Mouse (Mus musculus) CH12.LX (cell line): ENCODE measurements at regions not wholly inside any gene's neighbourhood (a gene's known extent, or its start where the extent isn't known, plus 50 kb on each side); places are given as distances from the start of the nearest gene placed in this dataset.

Experiments used
- DNase-seq: peaks from one replicate; pipeline ENCODE4 v3.0.0-alpha.2; 2013; ENCODE audit errors: extremely low read depth
- H3K27ac ChIP-seq: 2 replicates; pipeline ENCODE4 v1.5.1; 2012; ENCODE audit warnings: low read depth, mild to moderate bottlenecking, control low read depth, moderate library complexity; ENCODE audit not compliant: insufficient read depth
- H3K27me3 ChIP-seq: replicated peaks from 2 replicates; pipeline ENCODE3; 2012; ENCODE audit warnings: inconsistent platforms
- H3K36me3 ChIP-seq, 2 experiments: replicated peaks in 1 of 2; 2 replicates each; pipeline versions ENCODE3 to v1.6.1; 2012; ENCODE audit warnings: inconsistent platforms in 1 of 2, low read length in 1 of 2, mild to moderate bottlenecking in 1 of 2, mixed read lengths in 1 of 2, moderate library complexity in 1 of 2; ENCODE audit not compliant: control insufficient read depth in 1 of 2, insufficient read depth in 1 of 2
- H3K4me1 ChIP-seq, 2 experiments: 2 replicates each; pipeline ENCODE4 v1.6.1; 2012; ENCODE audit warnings: inconsistent platforms in 1 of 2, moderate library complexity in 1 of 2; ENCODE audit not compliant: insufficient read depth in 2 of 2, control insufficient read depth in 1 of 2
- H3K4me2 ChIP-seq: 2 replicates; pipeline ENCODE4 v1.6.1; 2012; ENCODE audit warnings: low read depth, mild to moderate bottlenecking, control low read depth; ENCODE audit not compliant: poor library complexity, insufficient read depth, severe bottlenecking
- H3K4me3 ChIP-seq, 3 experiments: fragments of 150-350 bp in 1 of 3; sonication (generic) in 1 of 3; replicated peaks in 1 of 3; 2 replicates each; pipeline versions ENCODE3 to v1.5.1; 2011 to 2012; ENCODE audit warnings: low read depth in 2 of 3, low read length in 2 of 3, mild to moderate bottlenecking in 2 of 3, moderate library complexity in 2 of 3, control low read depth in 1 of 3, improper control_type of control experiment in 1 of 3, inconsistent platforms in 1 of 3, mixed read lengths in 1 of 3; ENCODE audit not compliant: poor library complexity in 1 of 3
- H3K79me2 ChIP-seq: replicated peaks from 2 replicates; pipeline ENCODE4 v1.6.1; 2012; ENCODE audit warnings: mild to moderate bottlenecking, moderate library complexity; ENCODE audit not compliant: control insufficient read depth, poor library complexity, insufficient read depth, severe bottlenecking; ENCODE audit errors: extremely low read depth
- H3K9ac ChIP-seq: 2 replicates; pipeline ENCODE4 v1.6.1; 2012; ENCODE audit warnings: low read depth, mild to moderate bottlenecking, control low read depth, moderate library complexity; ENCODE audit not compliant: insufficient read depth
- H3K9me3 ChIP-seq: replicated peaks from 2 replicates; pipeline ENCODE3; 2012; ENCODE audit warnings: low read length, inconsistent platforms, mixed read lengths
- CHD1 ChIP-seq: IDR thresholded peaks from 2 replicates; pipeline ENCODE4 v1.6.1; 2012; ENCODE audit warnings: low read depth, low read length, improper control_type of control experiment, inconsistent platforms
- CHD2 ChIP-seq: IDR thresholded peaks from 2 replicates; pipeline ENCODE4 v1.6.1; 2011; ENCODE audit warnings: low read length, improper control_type of control experiment
- CTCF ChIP-seq, 2 experiments: IDR thresholded peaks in 1 of 2; conservative IDR thresholded peaks in 1 of 2; 2 replicates each; pipeline ENCODE4 v1.5.1; 2011 to 2012; ENCODE audit warnings: low read depth in 2 of 2, low read length in 2 of 2, improper control_type of control experiment in 1 of 2, inconsistent platforms in 1 of 2, mild to moderate bottlenecking in 1 of 2, moderate library complexity in 1 of 2
- E2F4 ChIP-seq: IDR thresholded peaks from 2 replicates; pipeline ENCODE4 v1.6.1; 2011; ENCODE audit warnings: low read depth, low read length, improper control_type of control experiment; ENCODE audit not compliant: insufficient replicate concordance
- EP300 ChIP-seq: IDR thresholded peaks from 2 replicates; pipeline ENCODE4 v1.6.1; 2011; ENCODE audit warnings: low read length, improper control_type of control experiment
- HCFC1 ChIP-seq: IDR thresholded peaks from 2 replicates; pipeline ENCODE4 v1.6.1; 2012; ENCODE audit warnings: low read depth, mild to moderate bottlenecking, inconsistent platforms, low read length, improper control_type of control experiment
- IRF4 ChIP-seq: IDR thresholded peaks from 2 replicates; pipeline ENCODE4 v1.6.1; 2014; ENCODE audit warnings: low read depth, mild to moderate bottlenecking, inconsistent platforms, low read length, improper control_type of control experiment
- JUN ChIP-seq: IDR thresholded peaks from 2 replicates; pipeline ENCODE4 v1.6.1; 2011; ENCODE audit warnings: low read depth, mild to moderate bottlenecking, low read length, improper control_type of control experiment, moderate library complexity; ENCODE audit not compliant: insufficient read depth
- JUND ChIP-seq: conservative IDR thresholded peaks from 2 replicates; pipeline ENCODE4 v1.6.1; 2011; ENCODE audit warnings: low read depth, low read length, improper control_type of control experiment
- KAT2A ChIP-seq: IDR thresholded peaks from 2 replicates; pipeline ENCODE4 v1.6.1; 2012; ENCODE audit warnings: low read length, improper control_type of control experiment, inconsistent platforms; ENCODE audit not compliant: insufficient replicate concordance
- MAFK ChIP-seq: IDR thresholded peaks from 2 replicates; pipeline ENCODE4 v1.6.1; 2011; ENCODE audit warnings: low read length, improper control_type of control experiment; ENCODE audit not compliant: insufficient replicate concordance
- MAX ChIP-seq: IDR thresholded peaks from 2 replicates; pipeline ENCODE4 v1.6.1; 2011; ENCODE audit warnings: low read length, improper control_type of control experiment
- MEF2A ChIP-seq: IDR thresholded peaks from 2 replicates; pipeline ENCODE4 v1.6.1; 2014; ENCODE audit warnings: low read depth, mild to moderate bottlenecking, inconsistent platforms, low read length, improper control_type of control experiment, borderline replicate concordance
- MYC ChIP-seq: IDR thresholded peaks from 2 replicates; pipeline ENCODE4 v1.6.1; 2011; ENCODE audit warnings: low read depth, mild to moderate bottlenecking, improper control_type of control experiment, low read length
- NRF1 ChIP-seq: IDR thresholded peaks from 2 replicates; pipeline ENCODE4 v1.6.1; 2014; ENCODE audit warnings: low read depth, mild to moderate bottlenecking, inconsistent platforms, low read length, improper control_type of control experiment, moderate library complexity
- POLR2A ChIP-seq: IDR thresholded peaks from 2 replicates; pipeline ENCODE4 v1.6.1; 2011; ENCODE audit warnings: low read depth, mild to moderate bottlenecking, improper control_type of control experiment, low read length
- RAD21 ChIP-seq: IDR thresholded peaks from 2 replicates; pipeline ENCODE4 v1.6.1; 2011; ENCODE audit warnings: low read depth, mild to moderate bottlenecking, low read length, improper control_type of control experiment, moderate library complexity
- RCOR1 ChIP-seq: conservative IDR thresholded peaks from 2 replicates; pipeline ENCODE4 v1.6.1; 2012; ENCODE audit warnings: low read depth, mild to moderate bottlenecking, inconsistent platforms, low read length, improper control_type of control experiment
- SIN3A ChIP-seq: IDR thresholded peaks from 2 replicates; pipeline ENCODE4 v1.6.1; 2012; ENCODE audit warnings: low read length, improper control_type of control experiment, inconsistent platforms
- SMC3 ChIP-seq: IDR thresholded peaks from 2 replicates; pipeline ENCODE4 v1.6.1; 2011; ENCODE audit warnings: low read depth, low read length, improper control_type of control experiment
- TBP ChIP-seq: conservative IDR thresholded peaks from 2 replicates; pipeline ENCODE4 v1.6.1; 2011; ENCODE audit warnings: low read depth, low read length, improper control_type of control experiment
- USF1 ChIP-seq: IDR thresholded peaks from 2 replicates; pipeline ENCODE4 v1.6.1; 2014; ENCODE audit warnings: low read depth, mild to moderate bottlenecking, inconsistent platforms, low read length, improper control_type of control experiment
- USF2 ChIP-seq: conservative IDR thresholded peaks from 2 replicates; pipeline ENCODE4 v1.6.1; 2011; ENCODE audit warnings: low read depth, low read length, improper control_type of control experiment
- ZC3H11A ChIP-seq: IDR thresholded peaks from 2 replicates; pipeline ENCODE4 v1.6.1; 2012; ENCODE audit warnings: low read depth, mild to moderate bottlenecking, inconsistent platforms, low read length, improper control_type of control experiment
- ZKSCAN1 ChIP-seq: IDR thresholded peaks from 2 replicates; pipeline ENCODE4 v1.6.1; 2012; ENCODE audit warnings: low read depth, inconsistent platforms, low read length, improper control_type of control experiment, borderline replicate concordance
- ZNF384 ChIP-seq: IDR thresholded peaks from 2 replicates; pipeline ENCODE4 v1.6.1; 2012; ENCODE audit warnings: low read depth, low read length, improper control_type of control experiment, inconsistent platforms
- dilution Hi-C: fragments of 300-500 bp; cut with MboI; formaldehyde crosslinking; loops from 2 replicates; pipeline ENCODE4 v1.14.3; 2020; ENCODE audit warnings: low sequenced_read_pairs; ENCODE audit not compliant: extremely low pct_unique_long_range_greater_than_20kb, extremely low pct_ligation_motif_present
- in situ Hi-C: fragments of 300-500 bp; cut with MboI; formaldehyde crosslinking; loops from 3 replicates; pipeline ENCODE4 v1.14.3; 2019; ENCODE audit warnings: low sequenced_read_pairs, low pct_ligation_motif_present, low pct_unique_long_range_greater_than_20kb, mixed read lengths

DNA sequence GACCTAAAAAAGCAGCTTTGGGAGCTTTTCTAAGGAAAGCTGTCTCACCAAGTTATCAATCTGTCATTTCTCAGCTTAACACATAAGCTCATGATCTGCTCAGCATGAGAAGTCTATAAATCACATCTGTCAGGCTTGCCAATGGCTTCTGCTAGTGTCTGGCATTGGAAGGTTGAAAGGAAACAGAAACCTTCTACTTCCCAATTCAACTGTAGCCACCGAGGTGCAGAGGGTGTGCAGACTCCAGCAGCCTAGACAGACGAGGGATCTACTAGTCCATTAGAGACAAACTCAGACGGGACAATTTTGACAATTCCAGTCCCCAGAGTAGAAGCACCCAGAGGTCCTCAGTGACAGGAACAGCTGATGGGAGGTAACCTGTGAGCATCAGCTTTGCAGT lies 103.0 kb downstream of the Nab1 start:
- H3K4me1 ChIP-seq: peaks cover 0 to 3% of the 10 kb centered on the region in 2 experiments; a peak in 1 of 4 replicates
- no peaks in the 10 kb centered on the region for H3K27me3 ChIP-seq
- in situ Hi-C loops: loop anchor here (25.0 kb wide), 1 partner anchor 240 kb away; the partner anchor contains the start of gene Nemp2
- H3K27ac ChIP-seq: no peak overlapping the region
- H3K4me2 ChIP-seq: no peak overlapping the region
- H3K79me2 ChIP-seq: no peaks in the 10 kb centered on the region
- DNase-seq: no peak
- no peak overlapping the region for H3K9ac ChIP-seq
- H3K4me3 ChIP-seq: no peak overlapping the region
- no peaks in the 10 kb centered on the region for H3K36me3 ChIP-seq
- TF ChIP-seq E2F4 (no peak), ZNF384 (no peak), SMC3 (no peak), CHD2 (no peak), USF1 (no peak), JUND (no peak), ZC3H11A (no peak), MYC (no peak)
- no peaks in the 10 kb centered on the region for H3K9me3 ChIP-seq
- dilution Hi-C loops: no loop called here

GRCm38 (mm10) chr1:52392933-52393332 lies 107.5 kb downstream of the Nab1 start:
- dilution Hi-C loops: no loop called here
- DNase-seq: peak; percentile 21
- H3K9me3 ChIP-seq: no peaks in the 10 kb centered on the region

DNA sequence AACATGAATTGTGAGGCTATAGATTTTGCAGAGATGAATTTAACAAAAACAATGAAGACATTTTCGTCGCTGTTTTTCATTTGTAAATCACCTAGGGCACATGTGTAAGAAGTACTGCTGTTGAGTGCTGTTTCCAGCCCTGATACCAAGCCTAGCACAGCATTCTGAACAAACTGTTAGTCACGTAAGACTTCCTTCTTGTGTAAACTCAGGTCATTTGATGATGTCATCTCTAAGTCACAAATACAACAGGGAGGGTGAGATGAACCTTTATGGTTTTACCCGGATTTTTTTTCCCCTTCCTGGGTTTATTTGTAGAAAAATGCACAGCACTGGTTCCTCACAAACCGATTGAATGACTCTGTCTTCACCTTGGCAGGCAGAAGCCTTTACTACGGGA lies 111.6 kb downstream of the Nab1 start:
- dilution Hi-C loops: no loop called here
- in situ Hi-C loops: loop anchor here (25.0 kb wide), 1 partner anchor 248 kb away; the partner anchor contains the start of gene Nemp2

More at GRCm38 (mm10) chr1:52392933-52393332, 107.5 kb downstream of the Nab1 start:
- Histone ChIP-seq H3K79me2 (no peaks in the 10 kb centered on the region), H3K4me3 (no peak overlapping the region), H3K36me3 (no peaks in the 10 kb centered on the region), H3K4me2 (no peak overlapping the region), H3K27me3 (no peaks in the 10 kb centered on the region), H3K4me1 (peaks cover 0 to 3% of the 10 kb centered on the region in 2 experiments; a peak in 1 of 4 replicates), H3K9ac (no peak overlapping the region), H3K27ac (no peak overlapping the region)
- no peak for TF ChIP-seq HCFC1
- no peak for TF ChIP-seq EP300
- peak in 1 of 2 experiments; percentile 46; a peak in 2 of 4 replicates for TF ChIP-seq CTCF (conservative IDR thresholded peaks at IDR 0.05 in 1 of 2, IDR thresholded peaks at IDR 0.05 in 1 of 2; ENCODE audit: low read depth in 2 of 2, low read length in 2 of 2)
- no peak for TF ChIP-seq RCOR1
- no peak for TF ChIP-seq MYC
- no peak for TF ChIP-seq MAX
- TF ChIP-seq POLR2A: no peak
- in situ Hi-C loops: loop anchor here (25.0 kb wide), 1 partner anchor 244 kb away; the partner anchor contains the start of gene Nemp2

More for the DNA sequence above, 111.6 kb downstream of the Nab1 start:
- TF ChIP-seq RAD21 (no peak), JUN (no peak), MAX (no peak), TBP (no peak), CTCF (conservative IDR thresholded peaks at IDR 0.05 in 1 of 2, IDR thresholded peaks at IDR 0.05 in 1 of 2; ENCODE audit: low read depth in 2 of 2, low read length in 2 of 2) (no peak), KAT2A (no peak), MEF2A (no peak), MAFK (no peak), E2F4 (no peak), SIN3A (no peak), USF1 (no peak), ZNF384 (no peak), NRF1 (no peak), ZKSCAN1 (no peak), CHD1 (no peak), USF2 (no peak), IRF4 (no peak)
- TF ChIP-seq, all 38 proteins: peak for 0
- no peak overlapping the region for H3K27ac ChIP-seq
- H3K27me3 ChIP-seq: no peaks in the 10 kb centered on the region
- H3K36me3 ChIP-seq: no peaks in the 10 kb centered on the region
- DNase-seq: no peak
- no peaks in the 10 kb centered on the region for H3K9me3 ChIP-seq
- no peaks in the 10 kb centered on the region; a peak in 1 of 4 replicates for H3K4me1 ChIP-seq
- no peak overlapping the region for H3K4me3 ChIP-seq
- H3K9ac ChIP-seq: no peak overlapping the region
- H3K79me2 ChIP-seq: no peaks in the 10 kb centered on the region
- H3K4me2 ChIP-seq: no peak overlapping the region
